Mouse (Mus musculus): ENCODE data around the gene Smg7.
"Not testable (repeated sequence)": the region's sequence is repeated elsewhere in the genome, so short reads cannot be mapped to it uniquely, and the experiment has no call there.

Gene Smg7

GRCm38 (mm10) chr1:152901765-152902664 is at the start of gene Smg7:
Gene Smg7 (minus strand): TSS chr1:152902646.
- peak; percentile 6 for DNase-seq (ENCODE audit: low spot score)

GRCm38 (mm10) chr1:152942977-152943376 is 40.5 kb upstream of the Smg7 start:
- no peak for DNase-seq (ENCODE audit: low spot score)

GRCm38 (mm10) chr1:152936365-152936764 is 33.9 kb upstream of the Smg7 start:
- no peak for DNase-seq (ENCODE audit: low spot score)

GRCm38 (mm10) chr1:152935476-152935875 is 33.0 kb upstream of the Smg7 start:
- DNase-seq (ENCODE audit: low spot score): no peak

- DNase-seq (ENCODE audit: low spot score): no peak
These were observed 31.5 kb upstream of the Smg7 start for GRCm38 (mm10) chr1:152933962-152934361.

GRCm38 (mm10) chr1:152921786-152922185 is 19.3 kb upstream of the Smg7 start:
- no peak for DNase-seq (ENCODE audit: low spot score)

GRCm38 (mm10) chr1:152917626-152918025 is 15.2 kb upstream of the Smg7 start:
- no peak for DNase-seq (ENCODE audit: low spot score)

- no peak for DNase-seq (ENCODE audit: low spot score)
These were observed 14.5 kb upstream of the Smg7 start for GRCm38 (mm10) chr1:152916936-152917335.

GRCm38 (mm10) chr1:152915766-152916165 is 13.3 kb upstream of the Smg7 start:
- DNase-seq (ENCODE audit: low spot score): no peak

GRCm38 (mm10) chr1:152913483-152914460 is 11.3 kb upstream of the Smg7 start:
- DNase-seq (ENCODE audit: low spot score): no peak

GRCm38 (mm10) chr1:152904469-152904868 is 2.0 kb upstream of the Smg7 start:
- peak; percentile 92 for DNase-seq (ENCODE audit: low spot score)

- no peak for DNase-seq (ENCODE audit: low spot score)
These were observed 1.2 kb upstream of the Smg7 start for GRCm38 (mm10) chr1:152903591-152904135.

GRCm38 (mm10) chr1:152902665-152903516 is 445 bp upstream of the Smg7 start:
- peak; percentile 96 for DNase-seq (ENCODE audit: low spot score)

- DNase-seq (ENCODE audit: low spot score): no peak
These were observed 1.1 kb downstream of the Smg7 start for GRCm38 (mm10) chr1:152901419-152901764.

GRCm38 (mm10) chr1:152888086-152888485 is 14.4 kb downstream of the Smg7 start:
- not testable (repeated sequence) for DNase-seq (ENCODE audit: low spot score)

- no peak for DNase-seq (ENCODE audit: low spot score)
These were observed 31.4 kb downstream of the Smg7 start for GRCm38 (mm10) chr1:152871031-152871430.

GRCm38 (mm10) chr1:152869901-152870300 is 32.5 kb downstream of the Smg7 start:
- no peak for DNase-seq (ENCODE audit: low spot score)

GRCm38 (mm10) chr1:152846856-152847255 is 55.6 kb downstream of the Smg7 start:
- DNase-seq (ENCODE audit: low spot score): no peak

GRCm38 (mm10) chr1:152845211-152845730 is 57.2 kb downstream of the Smg7 start:
- DNase-seq (ENCODE audit: low spot score): no peak

GRCm38 (mm10) chr1:152844634-152845033 is 57.8 kb downstream of the Smg7 start:
- DNase-seq (ENCODE audit: low spot score): no peak

- DNase-seq (ENCODE audit: low spot score): no peak
These were observed 61.4 kb downstream of the Smg7 start for GRCm38 (mm10) chr1:152841057-152841456.
